Mouse (Mus musculus) midbrain, embryonic 11.5 days (tissue): ENCODE measurements around the gene Cdh26. TPM values are rescaled to one million over a fixed set of nuclear protein-coding genes. Genes with fewer than 3 reads are reported as not detected.

Experiments
- ATAC-seq: fragments of 200-750 bp; cut with Nextera tagmentation; 2 replicates; pipeline ENCODE4 v1.8.0; 2017; ENCODE audit warnings: moderate TSS enrichment, moderate library complexity; ENCODE audit not compliant: low FRiP score
- DNase-seq: peaks from one replicate; pipeline ENCODE4 v3.0.0; 2015; ENCODE audit warnings: low spot score; ENCODE audit errors: missing footprints
- H3K27ac ChIP-seq: fragments of 300-500 bp; sonication (generic); 2 replicates; pipeline ENCODE4 v1.5.1; 2014; ENCODE audit warnings: low read depth, low read length
- H3K27me3 ChIP-seq: fragments of 300-500 bp; sonication (generic); 2 replicates; pipeline ENCODE4 v1.6.1; 2014; ENCODE audit warnings: mild to moderate bottlenecking, low read length, moderate library complexity, mixed read lengths; ENCODE audit not compliant: control insufficient read depth, insufficient read depth
- H3K36me3 ChIP-seq: fragments of 300-500 bp; sonication (generic); 2 replicates; pipeline ENCODE4 v1.6.1; 2014; ENCODE audit warnings: mild to moderate bottlenecking, low read length, moderate library complexity, mixed read lengths; ENCODE audit not compliant: control insufficient read depth, insufficient read depth
- H3K4me1 ChIP-seq: fragments of 300-500 bp; sonication (generic); 2 replicates; pipeline ENCODE4 v1.6.1; 2014; ENCODE audit warnings: low read length; ENCODE audit not compliant: control insufficient read depth, insufficient read depth
- H3K4me2 ChIP-seq: fragments of 300-500 bp; sonication (generic); 2 replicates; pipeline ENCODE4 v1.6.1; 2014; ENCODE audit warnings: mild to moderate bottlenecking, moderate library complexity
- H3K4me3 ChIP-seq: fragments of 300-500 bp; sonication (generic); 2 replicates; pipeline ENCODE4 v1.5.1; 2014; ENCODE audit warnings: low read depth, low read length
- H3K9ac ChIP-seq: fragments of 300-500 bp; sonication (generic); 2 replicates; pipeline ENCODE4 v1.6.1; 2014; ENCODE audit warnings: low read length
- H3K9me3 ChIP-seq: fragments of 300-500 bp; sonication (generic); 2 replicates; pipeline ENCODE4 v1.6.1; 2016; ENCODE audit warnings: low read length; ENCODE audit not compliant: control insufficient read depth
- WGBS: fragments of 180-500 bp; shearing (Covaris S2); extraction: QIAGEN DNeasy Blood & Tissue Kit; methylation state at CpG from one replicate; pipeline ENCODE4 v1.1.7; 2014; 5-methylcytosine and 5-hydroxymethylcytosine counted together
- polyA plus RNA-seq: library from polyadenylated mRNA; unstranded; fragments of >200 nt; fragmentation: Nextera tagmentation; extraction: Ambion mirVana; gene quantifications from 2 replicates; pipeline ENCODE4 v1.2.1, GENCODE M21; 2014

Gene Cdh26
- polyA plus RNA-seq, 1 experiment from 2014 or later, result 0.14 TPM

- ATAC-seq (no peak), DNase-seq (no peak)
- no peak overlapping the region for H3K9ac ChIP-seq
- H3K27ac ChIP-seq, result no peak overlapping the region
- H3K9me3 ChIP-seq, result no peaks in the 10 kb centered on the region
- H3K4me3 ChIP-seq, result no peak overlapping the region
- H3K4me2 ChIP-seq, result no peak overlapping the region
- H3K4me1 ChIP-seq, result no peaks in the 10 kb centered on the region
- 93% methylated on average over 4 of the region's 4 CpGs for WGBS
- no peaks in the 10 kb centered on the region for H3K36me3 ChIP-seq
- no peaks in the 10 kb centered on the region for H3K27me3 ChIP-seq
These were observed 82.7 kb downstream of the Cdh26 start for GRCm38 (mm10) chr2:178513043-178513442.

- DNase-seq, result no peak
- Histone ChIP-seq H3K4me1 (no peaks in the 10 kb centered on the region), H3K4me2 (no peak overlapping the region), H3K9me3 (no peaks in the 10 kb centered on the region), H3K27ac (no peak overlapping the region), H3K4me3 (no peak overlapping the region), H3K27me3 (no peaks in the 10 kb centered on the region), H3K36me3 (no peaks in the 10 kb centered on the region), H3K9ac (no peak overlapping the region)
- no peak for ATAC-seq
- 65% methylated on average over 16 of the region's 16 CpGs for WGBS
These were observed 83.3 kb downstream of the Cdh26 start for GRCm38 (mm10) chr2:178513636-178514071.

- no peaks in the 10 kb centered on the region for H3K36me3 ChIP-seq
- H3K4me1 ChIP-seq, result no peaks in the 10 kb centered on the region
- H3K27ac ChIP-seq, result no peak overlapping the region
- H3K9ac ChIP-seq, result no peak overlapping the region
- no peak overlapping the region for H3K4me3 ChIP-seq
- H3K9me3 ChIP-seq, result no peaks in the 10 kb centered on the region
- DNase-seq, result no peak
- 80% methylated on average over 5 of the region's 5 CpGs for whole genome bisulfite sequencing
- no peaks in the 10 kb centered on the region for H3K27me3 ChIP-seq
- no peak overlapping the region for H3K4me2 ChIP-seq
- no peak for ATAC-seq
These were observed 86.1 kb downstream of the Cdh26 start for GRCm38 (mm10) chr2:178516421-178516820.

- no peak overlapping the region for H3K4me2 ChIP-seq
- H3K4me3 ChIP-seq, result no peak overlapping the region
- H3K9me3 ChIP-seq, result no peaks in the 10 kb centered on the region
- H3K27ac ChIP-seq, result no peak overlapping the region
- H3K36me3 ChIP-seq, result no peaks in the 10 kb centered on the region
- no peaks in the 10 kb centered on the region for H3K27me3 ChIP-seq
- H3K9ac ChIP-seq, result no peak overlapping the region
- ATAC-seq (no peak), DNase-seq (no peak)
- 82% methylated on average over 9 of the region's 9 CpGs for WGBS
- no peaks in the 10 kb centered on the region for H3K4me1 ChIP-seq
These were observed 86.6 kb downstream of the Cdh26 start for GRCm38 (mm10) chr2:178516941-178517340.

- WGBS, result 86% methylated on average over 4 of the region's 4 CpGs
These were observed 89.0 kb downstream of the Cdh26 start for GRCm38 (mm10) chr2:178519321-178519720.

GRCm38 (mm10) chr2:178520216-178520615 is 89.9 kb downstream of the Cdh26 start:
- H3K27ac ChIP-seq, result no peak overlapping the region
- no peak for DNase-seq
- H3K9me3 ChIP-seq, result no peaks in the 10 kb centered on the region
- H3K9ac ChIP-seq, result no peak overlapping the region
- H3K36me3 ChIP-seq, result no peaks in the 10 kb centered on the region
- H3K4me3 ChIP-seq, result no peak overlapping the region
- no peak for ATAC-seq
- 49% methylated on average over 2 of the region's 2 CpGs for WGBS
- H3K4me1 ChIP-seq, result no peaks in the 10 kb centered on the region
- no peaks in the 10 kb centered on the region for H3K27me3 ChIP-seq
- no peak overlapping the region for H3K4me2 ChIP-seq

More at GRCm38 (mm10) chr2:178519321-178519720, 89.0 kb downstream of the Cdh26 start:
- H3K27me3 ChIP-seq, result no peaks in the 10 kb centered on the region
- H3K9me3 ChIP-seq, result no peaks in the 10 kb centered on the region
- H3K4me3 ChIP-seq, result no peak overlapping the region
- no peaks in the 10 kb centered on the region for H3K4me1 ChIP-seq
- no peak overlapping the region for H3K9ac ChIP-seq
- H3K36me3 ChIP-seq, result no peaks in the 10 kb centered on the region
- ATAC-seq (no peak), DNase-seq (no peak)
- H3K4me2 ChIP-seq, result no peak overlapping the region
- no peak overlapping the region for H3K27ac ChIP-seq

- 58% methylated on average over 4 of the region's 4 CpGs for WGBS
- ATAC-seq (no peak), DNase-seq (no peak)
These were observed 92.0 kb downstream of the Cdh26 start for GRCm38 (mm10) chr2:178522331-178522730.

GRCm38 (mm10) chr2:178522786-178523185 is 92.5 kb downstream of the Cdh26 start:
- no peak for ATAC-seq
- H3K9ac ChIP-seq, result no peak overlapping the region
- H3K9me3 ChIP-seq, result no peaks in the 10 kb centered on the region
- DNase-seq, result no peak
- WGBS, result 83% methylated on average over 1 of the region's 1 CpGs
- no peaks in the 10 kb centered on the region for H3K4me1 ChIP-seq
- H3K27me3 ChIP-seq, result no peaks in the 10 kb centered on the region
- no peak overlapping the region for H3K4me2 ChIP-seq
- no peak overlapping the region for H3K27ac ChIP-seq
- H3K4me3 ChIP-seq, result no peak overlapping the region
- no peaks in the 10 kb centered on the region for H3K36me3 ChIP-seq

More at GRCm38 (mm10) chr2:178522331-178522730, 92.0 kb downstream of the Cdh26 start:
- Histone ChIP-seq H3K36me3 (no peaks in the 10 kb centered on the region), H3K9ac (no peak overlapping the region), H3K4me2 (no peak overlapping the region), H3K4me1 (no peaks in the 10 kb centered on the region), H3K27me3 (no peaks in the 10 kb centered on the region), H3K4me3 (no peak overlapping the region), H3K9me3 (no peaks in the 10 kb centered on the region), H3K27ac (no peak overlapping the region)

- Histone ChIP-seq H3K27me3 (no peaks in the 10 kb centered on the region), H3K9me3 (no peaks in the 10 kb centered on the region), H3K4me1 (no peaks in the 10 kb centered on the region), H3K27ac (no peak overlapping the region), H3K36me3 (no peaks in the 10 kb centered on the region), H3K4me2 (no peak overlapping the region), H3K4me3 (no peak overlapping the region), H3K9ac (no peak overlapping the region)
- DNase-seq (no peak), ATAC-seq (no peak)
- WGBS, result 91% methylated on average over 6 of the region's 6 CpGs
These were observed 96.4 kb downstream of the Cdh26 start for GRCm38 (mm10) chr2:178526776-178527175.

GRCm38 (mm10) chr2:178531226-178531625 is 100.9 kb downstream of the Cdh26 start:
- H3K36me3 ChIP-seq, result no peaks in the 10 kb centered on the region
- ATAC-seq, result no peak
- no peaks in the 10 kb centered on the region for H3K27me3 ChIP-seq
- no peak for DNase-seq
- H3K4me3 ChIP-seq, result no peak overlapping the region
- no peak overlapping the region for H3K27ac ChIP-seq
- H3K9ac ChIP-seq, result no peak overlapping the region
- no peaks in the 10 kb centered on the region for H3K4me1 ChIP-seq
- no peak overlapping the region for H3K4me2 ChIP-seq
- H3K9me3 ChIP-seq, result no peaks in the 10 kb centered on the region
- 79% methylated on average over 5 of the region's 5 CpGs for WGBS
